Mouse (Mus musculus): ENCODE measurements around the gene Slco6d1.
"Not testable (repeated sequence)": the region's sequence is repeated elsewhere in the genome, so short reads cannot be mapped to it uniquely, and the experiment has no call there.

Gene Slco6d1

GRCm38 (mm10) chr1:98420824-98421223, at the start of gene Slco6d1:
Gene Slco6d1 (plus strand): TSS chr1:98421124.
- no peak for DNase-seq (ENCODE audit: low read depth, low spot score)

- DNase-seq (ENCODE audit: low read depth, low spot score), result no peak
Observed at GRCm38 (mm10) chr1:98392001-98392400, 28.9 kb upstream of the Slco6d1 start.

- DNase-seq (ENCODE audit: low read depth, low spot score), result no peak
Observed at GRCm38 (mm10) chr1:98447929-98448328, 27.0 kb downstream of the Slco6d1 start.

- DNase-seq (ENCODE audit: low read depth, low spot score), result not testable (repeated sequence)
Observed at GRCm38 (mm10) chr1:98459224-98459623, 38.3 kb downstream of the Slco6d1 start.

GRCm38 (mm10) chr1:98476381-98476780, 55.5 kb downstream of the Slco6d1 start:
- DNase-seq (ENCODE audit: low read depth, low spot score), result peak; percentile 79

- DNase-seq (ENCODE audit: low read depth, low spot score), result no peak
Observed at GRCm38 (mm10) chr1:98479243-98479642, 58.3 kb downstream of the Slco6d1 start.

- no peak for DNase-seq (ENCODE audit: low read depth, low spot score)
Observed at GRCm38 (mm10) chr1:98505982-98506381, 85.1 kb downstream of the Slco6d1 start.

- no peak for DNase-seq (ENCODE audit: low read depth, low spot score)
Observed at GRCm38 (mm10) chr1:98522977-98523376, 102.1 kb downstream of the Slco6d1 start.

GRCm38 (mm10) chr1:98523537-98523936, 102.6 kb downstream of the Slco6d1 start:
- DNase-seq (ENCODE audit: low read depth, low spot score), result no peak

GRCm38 (mm10) chr1:98528368-98528767, 107.4 kb downstream of the Slco6d1 start:
- DNase-seq (ENCODE audit: low read depth, low spot score), result not testable (repeated sequence)

GRCm38 (mm10) chr1:98545372-98545771, 124.4 kb downstream of the Slco6d1 start:
- peak; percentile 8 for DNase-seq (ENCODE audit: low read depth, low spot score)

- DNase-seq (ENCODE audit: low read depth, low spot score), result no peak
Observed at GRCm38 (mm10) chr1:98554388-98554787, 133.5 kb downstream of the Slco6d1 start.

- no peak for DNase-seq (ENCODE audit: low read depth, low spot score)
Observed at GRCm38 (mm10) chr1:98565701-98566100, 144.8 kb downstream of the Slco6d1 start.
